ENCODE assay signal across 8 mouse cellular contexts in genomic region chr7:92669507-92670471, GRCm38 (mm10). TPM values are rescaled to one million over a fixed set of nuclear protein-coding genes. Genes with fewer than 3 reads are reported as not detected.
DNase-seq lines count a peak whose midpoint lies in the region; ATAC-seq and TF ChIP-seq lines count a peak whose summit lies in the region.

TSS of gene Pcf11 (minus strand) at chr7:92669934.

- H3K4me2 ChIP-seq in heart, embryonic 15.5 days: peak within 1 kb of the TSS; percentile 79
- peak within 1 kb of the TSS; percentile 86 for H3K4me2 ChIP-seq in liver, embryonic 14.5 days (ENCODE audit: low read depth)
- peak within 1 kb of the TSS; percentile 81 for H3K4me2 ChIP-seq in neural tube, embryonic 11.5 days (ENCODE audit: low read depth)
- peak within 1 kb of the TSS; percentile 77 for H3K4me2 ChIP-seq in stomach, postnatal 0 days (replicated peaks; ENCODE audit: low read depth)

- peak within 1 kb of the TSS; percentile 98 for H3K27ac ChIP-seq in forebrain, embryonic 10.5 days
- H3K27ac ChIP-seq in heart, embryonic 15.5 days: peak within 1 kb of the TSS; percentile 96
- H3K27ac ChIP-seq in liver, embryonic 14.5 days: peak within 1 kb of the TSS; percentile 86
- H3K27ac ChIP-seq in neural tube, embryonic 11.5 days (ENCODE audit: low read depth, low read length): peak within 1 kb of the TSS; percentile 94
- peak within 1 kb of the TSS; percentile 99 for H3K27ac ChIP-seq in stomach, postnatal 0 days (replicated peaks)

- peak; percentile 18; the same call in 1 of the 2 replicates for TF ChIP-seq CTCF in liver, embryonic 14.5 days (IDR thresholded peaks at IDR 0.05; ENCODE audit: low read depth)
- TF ChIP-seq CTCF in stomach, postnatal 0 days (IDR thresholded peaks at IDR 0.05; ENCODE audit: low read depth): peak; percentile 53

- TF ChIP-seq EP300 in liver, embryonic 14.5 days (IDR thresholded peaks at IDR 0.05; ENCODE audit: low read depth): no peak
- peak; percentile 18 for TF ChIP-seq EP300 in stomach, postnatal 0 days (optimal IDR thresholded peaks at IDR 0.05)

- no peaks in the 10 kb centered on the region for H3K9me3 ChIP-seq in forebrain, embryonic 10.5 days
- no peaks in the 10 kb centered on the region for H3K9me3 ChIP-seq in heart, embryonic 15.5 days (replicated peaks)
- H3K9me3 ChIP-seq in liver, embryonic 14.5 days (ENCODE audit: control insufficient read depth, low read length): no peaks in the 10 kb centered on the region
- H3K9me3 ChIP-seq in neural tube, embryonic 11.5 days (ENCODE audit: control insufficient read depth, low read length): no peaks in the 10 kb centered on the region
- H3K9me3 ChIP-seq in stomach, postnatal 0 days (ENCODE audit: control insufficient read depth, low read length): no peaks in the 10 kb centered on the region

- peaks cover 23% of the 10 kb centered on the region for H3K4me1 ChIP-seq in forebrain, embryonic 10.5 days
- H3K4me1 ChIP-seq in heart, embryonic 15.5 days (replicated peaks): peaks cover 17% of the 10 kb centered on the region
- peaks cover 16% of the 10 kb centered on the region in 2 experiments for H3K4me1 ChIP-seq in liver, embryonic 14.5 days (replicated peaks; ENCODE audit: control insufficient read depth in 2 of 2, insufficient read depth in 2 of 2, low read length in 1 of 2)
- peaks cover 7% of the 10 kb centered on the region for H3K4me1 ChIP-seq in neural tube, embryonic 11.5 days (ENCODE audit: control insufficient read depth, insufficient read depth, low read length)
- 0 out of 2 replicates have a peak, but pooled peaks cover 3% of the 10 kb centered on the region for H3K4me1 ChIP-seq in stomach, postnatal 0 days (replicated peaks; ENCODE audit: control insufficient read depth, insufficient read depth)

- peak; percentile 97 for ATAC-seq in heart, embryonic 15.5 days (replicated peaks; ENCODE audit: insufficient number of reproducible peaks, insufficient read depth, low FRiP score, low read depth)
- ATAC-seq in liver, embryonic 14.5 days (ENCODE audit: insufficient read depth): peak; percentile 91
- ATAC-seq in neural tube, embryonic 11.5 days (ENCODE audit: insufficient read depth, low FRiP score, low TSS enrichment): peak; percentile 99
- ATAC-seq in stomach, postnatal 0 days (ENCODE audit: low FRiP score, low TSS enrichment): peak; percentile 99

- under 1% methylated on average over 88 of the region's 88 CpGs for whole genome bisulfite sequencing in forebrain, embryonic 10.5 days
- under 1% methylated on average over 79 of the region's 88 CpGs for WGBS in heart, embryonic 15.5 days
- WGBS in liver, embryonic 14.5 days (ENCODE audit: insufficient replicate concordance): under 1% methylated on average over 87 of the region's 88 CpGs
- under 1% methylated on average over 82 of the region's 88 CpGs for WGBS in neural tube, embryonic 11.5 days
- under 1% methylated on average over 84 of the region's 88 CpGs for WGBS in stomach, postnatal 0 days

- DNase-seq in CD8-positive naive resting alpha-beta T cell, adult 2 months (ENCODE audit: low read depth in 2 of 2, low spot score in 2 of 2): peak; percentile 93 to 94
- peak; percentile 94 for DNase-seq in c-Kit-positive CD71-negative TER-119-negative erythroid progenitor cells, embryonic 14.5 days (ENCODE audit: low read depth)
- peak; percentile 98 for DNase-seq in forebrain, embryonic 10.5 days (ENCODE audit: extremely low spot score, low spot score)
- peak; percentile 99 for DNase-seq in kidney, postnatal 25 days
- DNase-seq in liver, embryonic 14.5 days (ENCODE audit: low read depth in 3 of 3, low spot score in 3 of 3): peak; percentile 97
- peak; percentile 98 for DNase-seq in neural tube, embryonic 11.5 days (ENCODE audit: low spot score)
- peak; percentile 99 for DNase-seq in stomach, postnatal 0 days (ENCODE audit: low spot score)

- H3K4me3 ChIP-seq in forebrain, embryonic 10.5 days: peak within 1 kb of the TSS; percentile 91
- H3K4me3 ChIP-seq in heart, embryonic 15.5 days: peak within 1 kb of the TSS; percentile 96
- peak within 1 kb of the TSS; percentile 84 to 97 for H3K4me3 ChIP-seq in liver, embryonic 14.5 days (ENCODE audit: insufficient read depth in 1 of 2, low read depth in 2 of 2, low read length in 2 of 2)
- H3K4me3 ChIP-seq in neural tube, embryonic 11.5 days (ENCODE audit: low read depth, low read length): peak within 1 kb of the TSS; percentile 98
- peak within 1 kb of the TSS; percentile 100 for H3K4me3 ChIP-seq in stomach, postnatal 0 days (ENCODE audit: low read depth, low read length)

- peaks cover 17% of the 10 kb centered on the region for H3K36me3 ChIP-seq in forebrain, embryonic 10.5 days (replicated peaks)
- H3K36me3 ChIP-seq in heart, embryonic 15.5 days: 0 out of 2 replicates have a peak, but pooled peaks cover 5% of the 10 kb centered on the region
- H3K36me3 ChIP-seq in liver, embryonic 14.5 days (replicated peaks; ENCODE audit: control insufficient read depth, insufficient read depth, low read depth): no peaks in the 10 kb centered on the region
- peaks cover 3% of the 10 kb centered on the region; the same call in 1 of the 2 replicates for H3K36me3 ChIP-seq in neural tube, embryonic 11.5 days (ENCODE audit: control insufficient read depth, insufficient read depth, low read length)
- no peaks in the 10 kb centered on the region for H3K36me3 ChIP-seq in stomach, postnatal 0 days (ENCODE audit: control insufficient read depth, insufficient read depth, low read length)

- H3K9ac ChIP-seq in heart, embryonic 15.5 days: peak within 1 kb of the TSS; percentile 92
- peak within 1 kb of the TSS; percentile 97 for H3K9ac ChIP-seq in liver, embryonic 14.5 days (replicated peaks)
- peak within 1 kb of the TSS; percentile 98 for H3K9ac ChIP-seq in neural tube, embryonic 11.5 days (ENCODE audit: low read length)
- H3K9ac ChIP-seq in stomach, postnatal 0 days (ENCODE audit: low read length): peak within 1 kb of the TSS; percentile 99

- H3K27me3 ChIP-seq in forebrain, embryonic 10.5 days (ENCODE audit: poor library complexity, severe bottlenecking): no peaks in the 10 kb centered on the region
- H3K27me3 ChIP-seq in heart, embryonic 15.5 days: no peaks in the 10 kb centered on the region
- H3K27me3 ChIP-seq in liver, embryonic 14.5 days (ENCODE audit: control insufficient read depth, insufficient read depth, low read length): no peaks in the 10 kb centered on the region
- H3K27me3 ChIP-seq in neural tube, embryonic 11.5 days (ENCODE audit: control insufficient read depth, insufficient read depth, low read length): no peaks in the 10 kb centered on the region
- no peaks in the 10 kb centered on the region for H3K27me3 ChIP-seq in stomach, postnatal 0 days (ENCODE audit: control insufficient read depth, insufficient read depth, low read length)

RNA-seq across cellular contexts. Expression of gene Pcf11, which starts in this region (rescaled TPM):
- 20.6 and 20.7 TPM in 2 replicates for polyA plus RNA-seq in forebrain, embryonic 10.5 days (2016; fragmentation: Nextera tagmentation; extraction: Ambion mirVana)
- polyA plus RNA-seq in heart, embryonic 15.5 days (2015; fragmentation: Nextera tagmentation; extraction: Ambion mirVana): 13.7 and 16.1 TPM in 2 replicates
- 7.9 and 11.9 TPM in 2 replicates for polyA plus RNA-seq in liver, embryonic 14.5 days (2012; rRNA removed)
- polyA plus RNA-seq in liver, embryonic 14.5 days (2014; fragmentation: Nextera tagmentation; extraction: Ambion mirVana): 8.0 and 8.4 TPM in 2 replicates
- polyA plus RNA-seq in neural tube, embryonic 11.5 days (2014; fragmentation: Nextera tagmentation; extraction: Ambion mirVana): 18.1 and 21.5 TPM in 2 replicates
- polyA plus RNA-seq in stomach, postnatal 0 days (2015; fragmentation: Nextera tagmentation; extraction: Ambion mirVana): 13.2 and 14.5 TPM in 2 replicates

Comparison
In these comparisons a context has a peak if more than half of its experiments do, and no peak if none do; other contexts are left out.
1. Peak in every context shown above with its lines: DNase-seq, ATAC-seq, H3K4me3 ChIP-seq and H3K27ac ChIP-seq.